Mouse (Mus musculus): ENCODE results near the gene Chac2. TPM values are rescaled to one million over a fixed set of nuclear protein-coding genes. Genes with fewer than 3 reads are reported as not detected.
"Not testable (repeated sequence)": the region's sequence is repeated elsewhere in the genome, so short reads cannot be mapped to it uniquely, and the experiment has no call there.

Chac2 gene
- total RNA-seq (2021) = 10 to 100 TPM in 1 of 2 experiments, 1 to 10 TPM in 1; 8.6 to 12.3 TPM
- polyA plus RNA-seq (2012; rRNA removed) = 1.2 and 2.3 TPM in 2 replicates
- long read RNA-seq, transcript Chac2-202 (3 exons, 1,315 nt) = major isoform, 8 of 8 reads
- long read RNA-seq, partial matches to known transcripts = 0 of 8 reads
- long read RNA-seq, other reads (novel, unspliced or antisense) = 0 of 8 reads

DNA sequence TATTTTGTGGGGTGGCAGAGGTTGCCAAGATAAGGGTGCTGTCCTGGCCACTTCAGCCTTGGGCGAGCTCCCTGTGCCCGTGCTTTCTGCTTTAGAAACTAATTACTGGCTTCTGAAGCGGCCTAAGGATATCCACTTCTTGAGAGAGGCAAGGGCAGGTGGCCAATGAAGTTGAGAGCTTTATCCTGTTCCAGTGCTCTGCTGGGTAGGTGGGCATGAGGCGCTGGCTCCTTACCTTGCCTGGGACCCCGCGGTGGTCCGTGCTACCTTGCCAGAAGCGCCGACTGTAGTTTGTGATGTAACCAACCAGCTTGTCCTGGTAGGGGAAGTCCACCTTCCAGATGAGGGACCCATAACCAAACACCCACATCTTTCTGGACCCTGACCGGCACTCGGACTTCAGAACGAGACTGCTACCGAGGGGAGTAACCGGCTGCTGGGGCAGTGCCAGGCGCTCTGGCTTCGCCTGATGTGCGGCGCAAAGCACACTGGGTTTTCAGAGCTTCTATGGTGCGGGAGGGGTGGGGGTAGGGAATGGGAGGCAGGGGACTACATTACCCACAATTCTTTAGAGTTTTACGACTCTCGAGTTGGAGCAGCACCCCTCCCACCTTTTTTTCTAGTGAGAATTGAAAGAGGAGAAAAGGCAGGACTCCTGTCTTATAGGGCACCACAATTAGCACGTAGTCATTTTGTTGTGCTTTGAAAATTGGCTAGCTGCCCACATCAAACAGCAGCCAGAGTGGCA is at the start of gene Chac2:
Gene Chac2, minus strand, starts transcription at position 474 of the 748 bp plus-strand sequence.
- DNase-seq = peak; percentile 93

DNA sequence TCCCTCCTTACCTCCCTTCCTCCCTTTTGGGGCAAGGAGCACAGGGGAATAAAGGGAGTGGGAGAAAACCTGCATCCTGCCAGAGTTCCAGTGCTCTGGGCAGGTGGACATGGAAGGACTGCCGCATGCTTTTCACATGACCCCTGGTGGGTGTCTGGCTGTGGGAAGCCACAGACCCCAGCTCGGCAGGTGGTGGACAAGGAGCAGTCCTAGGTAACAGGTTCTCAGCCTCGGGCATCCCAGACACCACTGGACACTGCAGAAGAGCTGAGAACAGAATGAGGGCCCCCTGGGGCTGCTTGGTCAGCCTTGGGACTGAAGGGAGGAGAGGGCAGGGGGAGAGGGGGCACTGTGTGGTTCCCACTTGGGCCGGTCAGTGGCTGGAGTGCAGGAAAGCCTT is 48.8 kb upstream of the Chac2 start:
- no peak for DNase-seq

GRCm38 (mm10) chr11:31017466-31017865 is 31.3 kb upstream of the Chac2 start:
- DNase-seq = not testable (repeated sequence)

- DNase-seq = not testable (repeated sequence)
Observed at GRCm38 (mm10) chr11:31009668-31010067, 23.5 kb upstream of the Chac2 start.

DNA sequence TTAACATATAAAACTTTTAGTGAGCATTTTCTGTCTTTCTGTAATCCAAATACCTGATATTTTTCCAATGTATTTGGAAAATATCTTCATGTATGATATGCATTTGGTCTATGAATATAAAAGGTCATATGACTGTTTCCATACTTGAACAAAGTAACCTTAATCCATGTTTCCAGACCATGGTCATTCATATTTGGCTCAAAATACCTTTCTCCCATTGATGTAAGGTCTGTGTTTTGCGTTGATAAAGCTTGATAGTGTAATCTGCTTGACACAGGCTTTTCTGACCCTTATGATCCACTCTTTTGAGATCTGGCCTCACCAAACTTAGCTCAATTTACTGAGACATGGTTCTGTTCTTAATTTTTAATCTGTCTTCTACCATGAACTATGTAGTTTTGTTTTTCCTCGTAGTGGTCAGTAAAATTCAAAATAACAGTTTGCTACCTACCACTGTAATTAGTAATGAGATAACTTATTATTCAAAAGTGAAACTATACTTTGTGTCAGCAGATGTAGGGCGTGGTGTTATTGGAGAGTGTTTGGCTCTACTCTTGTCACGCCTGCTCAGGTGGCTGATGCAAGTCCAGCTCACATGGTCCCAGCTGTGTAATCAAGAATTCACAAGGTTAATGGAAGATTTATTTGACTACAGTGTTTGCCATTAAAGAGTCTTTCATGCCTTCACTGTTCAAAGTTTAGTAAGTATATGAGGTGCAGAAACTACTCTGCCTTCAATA is 15.2 kb upstream of the Chac2 start:
- no peak for DNase-seq

- DNase-seq = no peak
Observed at GRCm38 (mm10) chr11:31000028-31000427, 13.9 kb upstream of the Chac2 start.

GRCm38 (mm10) chr11:30998704-30999103 is 12.6 kb upstream of the Chac2 start:
- no peak for DNase-seq

DNA sequence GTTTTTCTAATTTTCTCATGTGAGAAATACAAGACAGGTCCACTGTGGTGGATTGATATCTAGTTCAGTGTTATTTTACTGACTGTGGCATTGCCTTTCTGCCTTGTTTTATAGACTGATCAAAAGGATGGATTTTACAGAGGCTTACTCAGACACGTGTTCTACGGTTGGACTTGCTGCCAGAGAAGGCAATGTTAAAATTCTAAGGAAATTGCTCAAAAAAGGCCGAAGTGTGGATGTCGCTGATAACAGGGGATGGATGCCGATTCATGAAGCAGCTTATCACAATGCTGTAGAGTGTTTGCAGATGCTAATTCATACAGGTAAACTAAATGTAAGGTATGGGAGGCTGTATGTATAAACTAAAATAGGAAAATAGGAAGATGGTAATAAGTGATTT is 12.0 kb upstream of the Chac2 start:
- no peak for DNase-seq

DNA sequence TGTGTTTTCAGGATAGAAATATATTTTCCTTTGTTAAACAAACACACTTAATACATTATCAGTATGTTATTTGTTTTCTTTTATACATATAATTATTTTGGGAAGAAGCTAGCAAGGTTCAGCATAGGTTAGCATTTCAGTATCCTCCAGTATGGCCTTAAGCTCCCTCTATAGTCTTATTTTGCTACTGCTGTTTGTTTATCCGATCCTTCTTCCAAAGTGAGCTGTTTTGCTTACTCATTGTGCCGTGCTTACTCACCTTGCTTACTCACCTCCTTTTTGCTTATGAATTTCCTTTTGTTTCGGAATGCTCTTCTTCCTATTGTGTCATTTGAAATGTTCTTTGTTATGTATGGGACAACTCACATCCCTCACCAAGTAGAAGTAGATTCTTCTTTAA is 10.5 kb upstream of the Chac2 start:
- DNase-seq = peak; percentile 31

- no peak for DNase-seq
Observed at GRCm38 (mm10) chr11:30986625-30987017, 471 bp upstream of the Chac2 start.

GRCm38 (mm10) chr11:30985237-30985636 is 913 bp downstream of the Chac2 start:
- no peak for DNase-seq

DNA sequence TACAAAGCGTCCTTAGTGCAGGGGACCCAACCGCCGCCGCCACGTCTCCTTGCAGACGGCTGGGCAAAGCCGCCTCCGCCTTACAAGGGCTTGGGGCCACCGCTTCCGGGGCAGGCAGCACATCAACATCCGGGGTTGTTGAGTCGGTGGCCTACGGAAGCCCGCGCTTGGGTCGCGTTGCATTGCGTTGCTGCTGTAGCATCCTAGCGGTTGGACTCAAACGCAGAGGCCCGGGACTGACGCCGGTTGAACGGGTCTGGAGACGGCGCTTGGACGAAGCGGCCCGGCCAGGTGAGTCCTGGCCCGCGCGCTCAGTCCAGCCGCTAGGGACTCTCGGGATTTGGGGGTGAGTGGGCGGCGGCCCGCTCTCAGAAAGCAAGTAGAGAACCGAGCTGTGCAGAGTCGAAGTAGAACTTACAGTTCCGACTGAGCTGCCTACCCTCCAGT is 31.8 kb downstream of the Chac2 start, which contains the start of gene Erlec1:
Gene Erlec1, minus strand, starts transcription at position 57 of the 447 bp plus-strand sequence.
- peak; percentile 93 for DNase-seq

DNA sequence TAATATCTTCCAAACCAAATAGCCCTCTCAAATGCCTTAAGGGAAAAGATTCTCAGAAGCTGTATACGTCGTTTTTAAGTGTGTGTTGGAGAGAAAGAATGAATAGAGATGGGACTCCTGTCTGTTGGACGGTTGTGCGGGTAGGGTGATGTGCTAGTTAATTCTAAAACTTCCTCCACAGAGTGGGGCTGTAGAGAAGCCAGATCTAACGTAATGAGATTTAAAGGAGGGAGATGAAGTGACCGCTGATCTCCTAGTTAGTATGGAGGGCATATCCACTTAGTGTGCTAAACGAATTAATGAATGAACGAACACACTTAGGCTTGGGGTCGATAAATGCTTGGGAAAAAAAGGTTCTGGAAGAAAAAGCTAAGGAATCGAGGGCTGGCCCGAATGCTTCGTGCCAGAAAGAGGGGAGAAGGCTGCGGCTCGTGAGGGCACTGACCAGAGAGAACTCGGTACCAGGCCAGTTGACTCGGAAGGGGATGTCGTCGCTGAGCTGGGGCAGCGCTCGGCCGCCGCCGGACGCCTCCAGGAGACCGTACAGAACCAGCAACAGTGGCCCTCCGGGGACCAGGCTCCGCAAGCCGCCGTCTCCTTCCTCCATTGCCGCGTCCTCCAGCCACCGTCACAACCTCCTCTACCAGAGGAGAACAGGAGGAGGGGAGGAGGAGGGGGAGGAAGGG is 32.5 kb downstream of the Chac2 start:
- peak; percentile 70 for DNase-seq

- no peak for DNase-seq
Observed at GRCm38 (mm10) chr11:30952829-30953228, 33.3 kb downstream of the Chac2 start.

DNA sequence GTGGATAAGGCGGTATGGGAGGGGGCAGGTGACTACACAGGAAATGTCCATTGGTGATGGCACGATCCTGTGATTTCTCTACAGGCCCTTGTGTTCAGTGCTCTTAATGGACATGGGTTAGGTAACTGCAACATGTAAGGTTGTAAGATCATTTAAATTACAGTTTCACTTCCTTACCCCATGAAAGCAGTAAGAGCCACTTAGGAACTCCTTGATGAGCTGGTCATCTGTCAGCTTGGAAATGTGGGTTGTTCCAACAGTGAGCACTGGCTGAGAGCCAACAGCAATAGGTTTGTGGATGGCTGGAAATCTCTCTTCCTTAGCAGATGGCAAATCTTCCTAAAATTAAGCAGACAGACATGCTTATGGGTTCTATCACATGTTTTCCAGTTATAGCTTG is 42.6 kb downstream of the Chac2 start:
- DNase-seq = no peak

DNA sequence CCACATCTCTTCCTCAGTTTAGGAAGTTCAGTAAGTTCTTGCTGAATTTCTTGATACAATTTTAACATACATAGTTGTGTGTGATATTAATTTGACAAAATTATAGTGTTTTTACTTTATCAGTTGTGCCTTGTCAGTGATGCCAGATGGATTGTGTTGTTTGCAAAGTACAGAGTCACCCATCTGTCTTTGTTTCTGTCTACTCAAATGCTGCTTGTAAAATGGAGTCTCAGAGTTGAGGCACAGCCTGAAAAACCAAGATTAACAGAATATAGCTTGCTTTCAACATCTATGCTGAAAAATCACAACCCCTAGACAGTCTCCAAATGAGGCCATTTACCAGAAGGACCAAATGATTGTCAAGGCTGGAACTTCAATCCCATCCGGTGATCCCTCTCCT is 57.7 kb downstream of the Chac2 start:
- DNase-seq = no peak

GRCm38 (mm10) chr11:30928079-30928478 is 58.1 kb downstream of the Chac2 start:
- no peak for DNase-seq

Other genes with a start within 250 kb of the Chac2 start
- gene Psme4, start 214.6 kb downstream of the Chac2 start, total RNA-seq (2021) = 10 to 100 TPM; 52.1 to 65.0 TPM
- gene Psme4, start 214.6 kb downstream of the Chac2 start, polyA plus RNA-seq (2012; rRNA removed) = 3.2 and 3.7 TPM in 2 replicates
- gene Gpr75, start 101.0 kb downstream of the Chac2 start, total RNA-seq (2021) = 1 to 10 TPM; 1.2 to 1.5 TPM
- gene Gpr75, start 101.0 kb downstream of the Chac2 start, polyA plus RNA-seq (2012; rRNA removed) = 0.63 and 0.76 TPM in 2 replicates
- gene Asb3, start 100.9 kb downstream of the Chac2 start, total RNA-seq (2021) = 10 to 100 TPM in 1 of 2 experiments, 1 to 10 TPM in 1; 9.9 to 13.9 TPM
- gene Asb3, start 100.9 kb downstream of the Chac2 start, polyA plus RNA-seq (2012; rRNA removed) = 0.26 and 0.51 TPM in 2 replicates
- 10 to 100 TPM; 56.3 to 66.0 TPM for gene Erlec1, start 32.0 kb downstream of the Chac2 start, total RNA-seq (2021)
- 16.9 and 20.1 TPM in 2 replicates for gene Erlec1, start 32.0 kb downstream of the Chac2 start, polyA plus RNA-seq (2012; rRNA removed)
- not detected for gene Gm17332, start 196.1 kb upstream of the Chac2 start, total RNA-seq (2021)
- gene Gm17332, start 196.1 kb upstream of the Chac2 start, polyA plus RNA-seq (2012; rRNA removed) = not detected in 2 replicates